Comparison of ENCODE assay signal across 19 mouse cellular contexts in the genomic region with DNA sequence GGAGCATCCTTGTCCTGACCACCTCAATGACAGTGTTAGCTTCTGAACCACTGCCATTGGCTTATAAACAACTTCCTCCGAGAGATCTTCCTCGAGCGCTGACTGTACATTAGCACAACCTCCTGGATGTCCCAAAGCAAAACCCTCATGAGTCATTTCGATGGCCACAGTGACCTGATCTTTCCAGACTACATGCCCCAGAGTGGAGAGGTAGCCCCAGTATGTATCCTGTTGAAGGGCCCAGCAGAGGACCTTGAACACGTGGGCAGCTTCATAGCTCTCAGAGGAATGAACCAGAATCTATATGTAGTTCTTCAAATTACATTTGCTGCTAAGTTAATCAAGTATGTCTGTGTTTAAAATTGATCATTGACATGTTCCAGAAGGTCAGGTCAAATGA.
DNase-seq lines count a peak whose midpoint lies in the region; ATAC-seq and TF ChIP-seq lines count a peak whose summit lies in the region.
"Had no signal": no experiment of that assay in that cellular context is flagged by ENCODE, and none has a peak within 500 bp of the region (broad histone marks: within the 10 kb centered on the region; RNA-seq: fewer than 3 reads in every experiment).

No protein-coding gene starts in this region.

- H3K27ac ChIP-seq in heart, embryonic 12.5 days (ENCODE audit: poor library complexity, severe bottlenecking) = no peak overlapping the region
- H3K27ac ChIP-seq in CH12.LX (ENCODE audit: insufficient read depth, low read depth) = no peak overlapping the region

- dilution Hi-C loops in CH12.LX (cut with MboI; ENCODE audit: extremely low pct_ligation_motif_present, extremely low pct_unique_long_range_greater_than_20kb, low sequenced_read_pairs) = no loop called here

- no peak overlapping the region for H3K4me3 ChIP-seq in heart, embryonic 12.5 days
- no peak overlapping the region for H3K4me3 ChIP-seq in CH12.LX (replicated peaks in 1 of 3; ENCODE audit: low read depth in 2 of 3, low read length in 2 of 3, poor library complexity in 1 of 3)

- DNase-seq in heart, adult 11 months = peak; percentile 56
- DNase-seq in CH12.LX (ENCODE audit: extremely low read depth) = no peak
- DNase-seq in thymus, postnatal 25 days = no peak
- DNase-seq: adrenal gland, adult 2 months; adrenal gland, adult 8-10 months; adrenal gland, postnatal 10 days; adrenal gland, postnatal 14 days; adrenal gland, postnatal 25 days; adrenal gland, postnatal 36 days; B cell, adult 2 months; cerebellum, adult 11 months; cerebellum, adult 11-12 months; cerebellum, adult 18-20 months; cerebellum, adult 2 months had no signal

- no peak overlapping the region for H3K4me2 ChIP-seq in heart, embryonic 12.5 days
- H3K4me2 ChIP-seq in CH12.LX (ENCODE audit: insufficient read depth, low read depth, poor library complexity, severe bottlenecking) = no peak overlapping the region

- no peak for ATAC-seq in heart, embryonic 12.5 days (ENCODE audit: insufficient number of reproducible peaks, low FRiP score)
- ATAC-seq: activated CD4-positive, CD25-positive, alpha-beta regulatory T cell, adult 4 months; CD4-positive, CD25-positive, alpha-beta regulatory T cell, adult 4 months; Patski had no signal

- peaks cover 12% of the 10 kb centered on the region for H3K4me1 ChIP-seq in heart, embryonic 12.5 days (replicated peaks)
- H3K4me1 ChIP-seq in CH12.LX (ENCODE audit: control insufficient read depth in 1 of 2, insufficient read depth in 2 of 2) = peaks cover 12 to 33% of the 10 kb centered on the region in 2 experiments

- H3K27me3 ChIP-seq in heart, embryonic 12.5 days (replicated peaks) = no peaks in the 10 kb centered on the region
- H3K27me3 ChIP-seq in CH12.LX (replicated peaks) = no peaks in the 10 kb centered on the region

- no peak for TF ChIP-seq CTCF in CH12.LX (conservative IDR thresholded peaks at IDR 0.05 in 1 of 2, IDR thresholded peaks at IDR 0.05 in 1 of 2; ENCODE audit: low read depth in 2 of 2, low read length in 2 of 2)

- H3K36me3 ChIP-seq in heart, embryonic 12.5 days = no peaks in the 10 kb centered on the region
- no peaks in the 10 kb centered on the region for H3K36me3 ChIP-seq in CH12.LX (replicated peaks in 1 of 2; ENCODE audit: control insufficient read depth in 1 of 2, insufficient read depth in 1 of 2, low read length in 1 of 2)
- H3K36me3 ChIP-seq: G1E had no signal

- no peak for TF ChIP-seq POLR2A in CH12.LX (IDR thresholded peaks at IDR 0.05; ENCODE audit: low read depth, low read length)

- no peak; the same call in 1 of the 2 replicates for TF ChIP-seq RAD21 in CH12.LX (IDR thresholded peaks at IDR 0.05; ENCODE audit: low read depth, low read length)

- in situ Hi-C loops in CH12.LX (cut with MboI; ENCODE audit: low pct_ligation_motif_present, low pct_unique_long_range_greater_than_20kb, low sequenced_read_pairs) = loop anchor here (10.0 kb wide), 1 partner anchor 208 kb away; no protein-coding TSS in a partner anchor

- H3K9ac ChIP-seq in heart, embryonic 12.5 days = no peak overlapping the region
- H3K9ac ChIP-seq in CH12.LX (ENCODE audit: insufficient read depth, low read depth) = no peak overlapping the region

- H3K9me3 ChIP-seq in heart, embryonic 12.5 days (replicated peaks) = no peaks in the 10 kb centered on the region
- H3K9me3 ChIP-seq in CH12.LX (replicated peaks; ENCODE audit: low read length) = no peaks in the 10 kb centered on the region
- H3K9me3 ChIP-seq: G1E had no signal

- 82% methylated on average over 5 of the region's 5 CpGs for WGBS in heart, embryonic 12.5 days

- no peaks in the 10 kb centered on the region for H3K79me2 ChIP-seq in CH12.LX (replicated peaks; ENCODE audit: control insufficient read depth, extremely low read depth, insufficient read depth, poor library complexity, severe bottlenecking)

- peak; percentile 68 for TF ChIP-seq EP300 in CH12.LX (IDR thresholded peaks at IDR 0.05; ENCODE audit: low read length)

TF ChIP-seq in CH12.LX, 34 proteins besides CTCF, POLR2A, EP300 and RAD21:
- TF ChIP-seq TCF12 (IDR thresholded peaks at IDR 0.05; ENCODE audit: low read depth, low read length) = no peak
- TF ChIP-seq BHLHE40 (IDR thresholded peaks at IDR 0.05; ENCODE audit: low read depth, low read length) = peak; percentile 55
- TF ChIP-seq ETS1 (conservative IDR thresholded peaks at IDR 0.05; ENCODE audit: low read depth, low read length) = peak; percentile 56
- TF ChIP-seq MYC (IDR thresholded peaks at IDR 0.05; ENCODE audit: low read depth, low read length) = 0 out of 2 replicates have a peak, but pooled peaks have one; percentile 52
- peak; percentile 83 for TF ChIP-seq IRF4 (IDR thresholded peaks at IDR 0.05; ENCODE audit: low read depth, low read length)
- peak; percentile 53; the same call in 1 of the 2 replicates for TF ChIP-seq JUN (IDR thresholded peaks at IDR 0.05; ENCODE audit: insufficient read depth, low read depth, low read length)
- peak; percentile 60; the same call in 1 of the 2 replicates for TF ChIP-seq JUND (conservative IDR thresholded peaks at IDR 0.05; ENCODE audit: low read depth, low read length)
- peak; percentile 84; the same call in 1 of the 2 replicates for TF ChIP-seq MAX (IDR thresholded peaks at IDR 0.05; ENCODE audit: low read length)
- TF ChIP-seq ZNF384 (IDR thresholded peaks at IDR 0.05; ENCODE audit: low read depth, low read length) = no peak
- no peak for TF ChIP-seq MAFK (IDR thresholded peaks at IDR 0.05; ENCODE audit: insufficient replicate concordance, low read length)
- no peak for TF ChIP-seq ZKSCAN1 (IDR thresholded peaks at IDR 0.05; ENCODE audit: borderline replicate concordance, low read depth, low read length)
- TF ChIP-seq MXI1 (IDR thresholded peaks at IDR 0.05; ENCODE audit: low read depth, low read length) = peak; percentile 45; the same call in 1 of the 2 replicates
- no peak for TF ChIP-seq NRF1 (IDR thresholded peaks at IDR 0.05; ENCODE audit: low read depth, low read length)
- TF ChIP-seq CHD2 (IDR thresholded peaks at IDR 0.05; ENCODE audit: low read length) = 0 out of 2 replicates have a peak, but pooled peaks have one; percentile 34
